Mouse (Mus musculus): Measurements from ENCODE around the gene Clhc1. TPM values are rescaled to one million over a fixed set of nuclear protein-coding genes. Genes with fewer than 3 reads are reported as not detected.

Gene Clhc1
- total RNA-seq, 2 experiments from 2014 or later: 0.15 to 0.37 TPM

Other genes with a start within 250 kb of the Clhc1 start
- 10 to 100 TPM; 52.8 to 58.0 TPM for gene Ccdc88a, start 174.3 kb upstream of the Clhc1 start, total RNA-seq (2021)
- gene Prorsd1, start 32.9 kb upstream of the Clhc1 start, total RNA-seq (2021): 1 to 10 TPM; 4.5 to 4.8 TPM
- 10 to 100 TPM; 29.6 to 32.0 TPM for gene Mtif2, start 21.5 kb upstream of the Clhc1 start, total RNA-seq (2021)
- 100 to 1,000 TPM; 473 to 488 TPM for gene Rps27a, start 159 bp downstream of the Clhc1 start, total RNA-seq (2021)
- 100 to 1,000 TPM; 468 to 492 TPM for gene Rtn4, start 145.0 kb downstream of the Clhc1 start, total RNA-seq (2021)